Mouse (Mus musculus): ENCODE data around the gene Tspan18.

Gene Tspan18

GRCm38 (mm10) chr2:93160467-93161035 is 173.8 kb downstream of the Tspan18 start:
- no peak for DNase-seq (ENCODE audit: low spot score)

- DNase-seq (ENCODE audit: low spot score), result no peak
Observed at GRCm38 (mm10) chr2:93154486-93155032, 179.7 kb downstream of the Tspan18 start.

GRCm38 (mm10) chr2:93153833-93154232 is 180.5 kb downstream of the Tspan18 start:
- DNase-seq (ENCODE audit: low spot score), result no peak

GRCm38 (mm10) chr2:93152883-93153491 is 181.3 kb downstream of the Tspan18 start:
- no peak for DNase-seq (ENCODE audit: low spot score)

GRCm38 (mm10) chr2:93152191-93152601 is 182.1 kb downstream of the Tspan18 start:
- no peak for DNase-seq (ENCODE audit: low spot score)

Measured in urinary bladder, postnatal 10 days (tissue).